Mouse (Mus musculus) liver, postnatal 0 days (tissue): Measurements from ENCODE around the gene Nop10.

ENCODE experiments used
- CTCF ChIP-seq: sonication (generic); IDR thresholded peaks from 2 replicates; pipeline ENCODE4 v1.5.1; 2016; ENCODE audit warnings: antibody characterized with exemption, low read depth
- EP300 ChIP-seq: IDR thresholded peaks from 2 replicates; pipeline ENCODE4 v1.6.1; 2016; ENCODE audit warnings: antibody characterized with exemption, low read depth, mild to moderate bottlenecking

DNA sequence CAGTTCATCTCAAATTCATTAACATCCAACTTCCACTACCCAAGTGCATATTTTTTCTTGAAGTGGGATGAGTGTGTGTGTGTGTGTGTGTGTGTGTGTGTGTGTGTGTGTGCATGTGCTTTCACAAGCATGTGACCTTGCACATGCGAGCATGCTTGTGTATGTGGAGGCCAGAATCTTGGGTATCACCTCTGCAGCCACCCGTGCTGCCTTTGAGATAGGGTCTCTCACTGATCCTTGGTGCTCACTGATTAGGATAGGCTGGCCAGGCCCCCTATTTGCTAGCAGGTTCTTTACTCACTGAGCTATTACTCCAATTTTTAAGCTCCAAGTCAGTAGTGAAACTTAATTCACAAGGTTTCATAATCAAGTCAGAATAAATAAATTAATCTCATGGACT, 11.2 kb downstream of the Nop10 start:
- no peak for TF ChIP-seq CTCF
- TF ChIP-seq EP300 = no peak
